Comparison of ENCODE assay signal across 8 mouse cellular contexts in genomic region chr2:69860972-69861452, GRCm38 (mm10). TPM values are rescaled to one million over a fixed set of nuclear protein-coding genes. Genes with fewer than 3 reads are reported as not detected.
DNase-seq lines count a peak whose midpoint lies in the region; ATAC-seq and TF ChIP-seq lines count a peak whose summit lies in the region.

No protein-coding gene starts in this region.

- peak overlapping the region; percentile 70 for H3K4me2 ChIP-seq in forebrain, embryonic 15.5 days (replicated peaks)
- H3K4me2 ChIP-seq in intestine, embryonic 15.5 days (replicated peaks), result peak overlapping the region; percentile 67
- H3K4me2 ChIP-seq in neural tube, embryonic 12.5 days (replicated peaks), result peak overlapping the region; percentile 90

- WGBS in forebrain, embryonic 15.5 days, result 12% methylated on average over 13 of the region's 13 CpGs
- 13% methylated on average over 12 of the region's 13 CpGs for WGBS in intestine, embryonic 15.5 days
- WGBS in neural tube, embryonic 12.5 days, result 12% methylated on average over 13 of the region's 13 CpGs

- peak; percentile 26 to 34 for DNase-seq in left cerebral cortex, postnatal 36 days (ENCODE audit: low spot score in 2 of 2)
- DNase-seq in left cerebral cortex, postnatal 14 days (ENCODE audit: low spot score in 2 of 2), result no peak
- DNase-seq in lung, adult 18-20 months, result peak; percentile 48 to 58
- no peak for DNase-seq in retina, postnatal 1 day

- H3K36me3 ChIP-seq in forebrain, embryonic 15.5 days, result peaks cover 7% of the 10 kb centered on the region; the same call in 1 of the 2 replicates
- no peaks in the 10 kb centered on the region for H3K36me3 ChIP-seq in intestine, embryonic 15.5 days
- H3K36me3 ChIP-seq in neural tube, embryonic 12.5 days, result no peaks in the 10 kb centered on the region

- intact Hi-C loops in left cerebral cortex, postnatal 36 days (cut with DNase I), result loop anchor here (2.0 to 10.0 kb wide), 3 partner anchors 38 to 139 kb away; partner anchors contain the start of gene Ppig
- intact Hi-C loops in left cerebral cortex, postnatal 14 days (cut with DNase I), result loop anchor here (5.0 kb wide), 2 partner anchors 39 to 59 kb away; partner anchors contain the start of gene Klhl23

- H3K4me3 ChIP-seq in bone marrow macrophage, adult 2 months (ENCODE audit: insufficient read depth, low read length), result peak overlapping the region; percentile 99
- peak overlapping the region; percentile 92 for H3K4me3 ChIP-seq in forebrain, embryonic 15.5 days
- peak overlapping the region; percentile 100 for H3K4me3 ChIP-seq in intestine, embryonic 15.5 days (replicated peaks)
- peak overlapping the region; percentile 96 for H3K4me3 ChIP-seq in neural tube, embryonic 12.5 days

- no peak for TF ChIP-seq POLR2A in bone marrow macrophage, adult 2 months (IDR thresholded peaks at IDR 0.05; ENCODE audit: borderline replicate concordance, low read depth, low read length)

- peak overlapping the region; percentile 91 for H3K27ac ChIP-seq in bone marrow macrophage, adult 2 months (ENCODE audit: insufficient read depth, low read depth, low read length)
- peak overlapping the region; percentile 82 for H3K27ac ChIP-seq in forebrain, embryonic 15.5 days (replicated peaks)
- peak overlapping the region; percentile 90 for H3K27ac ChIP-seq in intestine, embryonic 15.5 days
- no peak overlapping the region for H3K27ac ChIP-seq in neural tube, embryonic 12.5 days

- H3K9me3 ChIP-seq in forebrain, embryonic 15.5 days, result no peaks in the 10 kb centered on the region
- H3K9me3 ChIP-seq in intestine, embryonic 15.5 days, result no peaks in the 10 kb centered on the region
- no peaks in the 10 kb centered on the region for H3K9me3 ChIP-seq in neural tube, embryonic 12.5 days

- TF ChIP-seq CTCF in bone marrow macrophage, adult 2 months (IDR thresholded peaks at IDR 0.05; ENCODE audit: low read depth, low read length), result no peak

- ATAC-seq in forebrain, embryonic 15.5 days (replicated peaks), result peak; percentile 81
- peak; percentile 69 for ATAC-seq in intestine, embryonic 15.5 days
- ATAC-seq in neural tube, embryonic 12.5 days (ENCODE audit: low FRiP score, low read depth), result peak; percentile 48

- H3K4me1 ChIP-seq in bone marrow macrophage, adult 2 months (ENCODE audit: control insufficient read depth, insufficient read depth, low read length), result peaks cover 9% of the 10 kb centered on the region; the same call in 1 of the 2 replicates
- H3K4me1 ChIP-seq in forebrain, embryonic 15.5 days, result peaks cover 29% of the 10 kb centered on the region
- H3K4me1 ChIP-seq in intestine, embryonic 15.5 days (replicated peaks), result 0 out of 2 replicates have a peak, but pooled peaks cover 4% of the 10 kb centered on the region
- peaks cover 7% of the 10 kb centered on the region for H3K4me1 ChIP-seq in neural tube, embryonic 12.5 days

- H3K9ac ChIP-seq in forebrain, embryonic 15.5 days (replicated peaks), result peak overlapping the region; percentile 100
- peak overlapping the region; percentile 42 for H3K9ac ChIP-seq in intestine, embryonic 15.5 days
- H3K9ac ChIP-seq in neural tube, embryonic 12.5 days, result peak overlapping the region; percentile 99

- H3K27me3 ChIP-seq in forebrain, embryonic 15.5 days, result no peaks in the 10 kb centered on the region
- H3K27me3 ChIP-seq in intestine, embryonic 15.5 days (replicated peaks), result no peaks in the 10 kb centered on the region
- H3K27me3 ChIP-seq in neural tube, embryonic 12.5 days (replicated peaks), result no peaks in the 10 kb centered on the region

RNA-seq across cellular contexts. Expression of gene Ssb, which starts 0.3 kb away (rescaled TPM):
- total RNA-seq in left cerebral cortex, postnatal 36 days (2021), result 100 to 1,000 TPM; 111 to 126 TPM
- total RNA-seq in left cerebral cortex, postnatal 14 days (2021), result 100 to 1,000 TPM; 121 to 139 TPM
- 211 and 236 TPM in 2 replicates for polyA plus RNA-seq in bone marrow macrophage, adult 2 months (2012; ENCODE audit: insufficient read depth, insufficient read length, missing spikeins)
- polyA plus RNA-seq in forebrain, embryonic 15.5 days (2015; fragmentation: Nextera tagmentation; extraction: Ambion mirVana), result 299 and 312 TPM in 2 replicates
- 290 and 358 TPM in 2 replicates for polyA plus RNA-seq in intestine, embryonic 15.5 days (2015; fragmentation: Nextera tagmentation; extraction: Ambion mirVana)
- polyA plus RNA-seq in neural tube, embryonic 12.5 days (2016; fragmentation: Nextera tagmentation; extraction: Ambion mirVana), result 355 and 373 TPM in 2 replicates

RNA-seq across cellular contexts. Expression of gene Mettl5, which starts 24.4 kb away (rescaled TPM):
- 10 to 100 TPM; 11.4 to 12.8 TPM for total RNA-seq in left cerebral cortex, postnatal 36 days (2021)
- total RNA-seq in left cerebral cortex, postnatal 14 days (2021), result 10 to 100 TPM in 1 of 2 experiments, 1 to 10 TPM in 1; 9.7 to 15.7 TPM
- polyA plus RNA-seq in bone marrow macrophage, adult 2 months (2012; ENCODE audit: insufficient read depth, insufficient read length, missing spikeins), result 19.4 and 20.0 TPM in 2 replicates
- 27.2 and 34.6 TPM in 2 replicates for polyA plus RNA-seq in forebrain, embryonic 15.5 days (2015; fragmentation: Nextera tagmentation; extraction: Ambion mirVana)
- polyA plus RNA-seq in intestine, embryonic 15.5 days (2015; fragmentation: Nextera tagmentation; extraction: Ambion mirVana), result 39.8 and 41.2 TPM in 2 replicates
- polyA plus RNA-seq in neural tube, embryonic 12.5 days (2016; fragmentation: Nextera tagmentation; extraction: Ambion mirVana), result 30.6 and 36.2 TPM in 2 replicates

RNA-seq across cellular contexts. Expression of gene Ubr3, which starts 36.0 kb away (rescaled TPM):
- total RNA-seq in left cerebral cortex, postnatal 36 days (2021), result 100 to 1,000 TPM; 132 to 159 TPM
- total RNA-seq in left cerebral cortex, postnatal 14 days (2021), result 100 to 1,000 TPM; 142 to 153 TPM
- 38.7 and 40.5 TPM in 2 replicates for polyA plus RNA-seq in bone marrow macrophage, adult 2 months (2012; ENCODE audit: insufficient read depth, insufficient read length, missing spikeins)
- 15.2 and 16.2 TPM in 2 replicates for polyA plus RNA-seq in forebrain, embryonic 15.5 days (2015; fragmentation: Nextera tagmentation; extraction: Ambion mirVana)
- 10.5 and 10.9 TPM in 2 replicates for polyA plus RNA-seq in intestine, embryonic 15.5 days (2015; fragmentation: Nextera tagmentation; extraction: Ambion mirVana)
- polyA plus RNA-seq in neural tube, embryonic 12.5 days (2016; fragmentation: Nextera tagmentation; extraction: Ambion mirVana), result 19.2 and 22.6 TPM in 2 replicates

RNA-seq across cellular contexts. Expression of gene Klhl23, which starts 39.3 kb away (rescaled TPM):
- total RNA-seq in left cerebral cortex, postnatal 36 days (2021), result 10 to 100 TPM; 54.4 to 57.9 TPM
- total RNA-seq in left cerebral cortex, postnatal 14 days (2021), result 100 to 1,000 TPM in 1 of 2 experiments, 10 to 100 TPM in 1; 92.7 to 102 TPM
- polyA plus RNA-seq in bone marrow macrophage, adult 2 months (2012; ENCODE audit: insufficient read depth, insufficient read length, missing spikeins), result 0.23 and 0.39 TPM in 2 replicates
- polyA plus RNA-seq in forebrain, embryonic 15.5 days (2015; fragmentation: Nextera tagmentation; extraction: Ambion mirVana), result 64.5 TPM in 2 replicates
- polyA plus RNA-seq in intestine, embryonic 15.5 days (2015; fragmentation: Nextera tagmentation; extraction: Ambion mirVana), result 33.3 and 37.2 TPM in 2 replicates
- polyA plus RNA-seq in neural tube, embryonic 12.5 days (2016; fragmentation: Nextera tagmentation; extraction: Ambion mirVana), result 46.4 and 50.9 TPM in 2 replicates

Comparison
In these comparisons a context has a peak if more than half of its experiments do, and no peak if none do; other contexts are left out.
1. DNase-seq: peak in left cerebral cortex, postnatal 36 days (2 of 2) and lung, adult 18-20 months (2 of 2); none in left cerebral cortex, postnatal 14 days (0 of 2) and retina, postnatal 1 day (single experiment).
2. H3K9ac ChIP-seq: peak in every context shown above with its lines; median percentile 100 in forebrain, embryonic 15.5 days; 99 in neural tube, embryonic 12.5 days; 42 in intestine, embryonic 15.5 days.
3. Peak in every context shown above with its lines, with median percentiles within 50 percentile points of each other: H3K4me3 ChIP-seq, ATAC-seq and H3K4me2 ChIP-seq.